ENCODE assay signal across 22 mouse cellular contexts in genomic region chr7:99799118-99799517, GRCm38 (mm10). TPM values are rescaled to one million over a fixed set of nuclear protein-coding genes. Genes with fewer than 3 reads are reported as not detected.
"Had no signal": no experiment of that assay in that cellular context is flagged by ENCODE, and none has a peak within 500 bp of the region (broad histone marks: within the 10 kb centered on the region; RNA-seq: fewer than 3 reads in every experiment).

No protein-coding gene starts in this region.

- H3K9ac ChIP-seq: limb, embryonic 12.5 days; midbrain, embryonic 13.5 days; stomach, embryonic 15.5 days had no signal

- H3K27ac ChIP-seq: kidney, postnatal 0 days; left cerebral cortex, adult 2 months; limb, embryonic 12.5 days; midbrain, embryonic 13.5 days; stomach, embryonic 15.5 days had no signal

- DNase-seq: kidney, adult 9 months; kidney, postnatal 36 days; right cerebral cortex, adult 18-20 months; spleen, adult 18-20 months; thymus, adult 2 months; thymus, postnatal 25 days had no signal

- H3K27me3 ChIP-seq: stomach, embryonic 15.5 days had no signal

- H3K4me3 ChIP-seq: left cerebral cortex, adult 2 months; limb, embryonic 12.5 days; midbrain, embryonic 13.5 days; stomach, embryonic 15.5 days had no signal

- ATAC-seq: inflammation-experienced regulatory T-cells, adult 6 months; intestine, postnatal 0 days; midbrain, embryonic 13.5 days had no signal

- H3K4me2 ChIP-seq: limb, embryonic 12.5 days; midbrain, embryonic 13.5 days; stomach, embryonic 15.5 days had no signal

- H3K36me3 ChIP-seq: limb, embryonic 12.5 days; midbrain, embryonic 13.5 days; stomach, embryonic 15.5 days had no signal

- H3K9me3 ChIP-seq: limb, embryonic 12.5 days; midbrain, embryonic 13.5 days; stomach, embryonic 15.5 days had no signal

RNA-seq across cellular contexts. Expression of gene Olfr521, which starts 35.8 kb away (rescaled TPM):
- total RNA-seq: layer of hippocampus, adult 8-10 months; layer of hippocampus, postnatal 25 days; left cerebral cortex, adult 2 months; left cerebral cortex, postnatal 25 days; liver, adult 2 months; midbrain, postnatal 0 days had no signal
- polyA plus RNA-seq: inflammation-experienced regulatory T-cells, adult 6 months; intestine, postnatal 0 days; kidney, postnatal 0 days; limb, embryonic 12.5 days; liver, adult 2 months; lung, embryonic 16.5 days; midbrain, embryonic 13.5 days; midbrain, postnatal 0 days; neural tube, embryonic 14.5 days; stomach, embryonic 15.5 days; testis, adult 2 months; thymus, adult 2 months; urinary bladder, adult 2 months had no signal

RNA-seq across cellular contexts. Expression of gene Xrra1, which starts 59.8 kb away (rescaled TPM):
- total RNA-seq: liver, adult 2 months had no signal
- polyA plus RNA-seq: inflammation-experienced regulatory T-cells, adult 6 months; liver, adult 2 months had no signal
